Mouse (Mus musculus) layer of hippocampus, postnatal 36 days (tissue): Measurements from ENCODE around the gene Ppfia1. TPM values are rescaled to one million over a fixed set of nuclear protein-coding genes. Genes with fewer than 3 reads are reported as not detected.

ENCODE experiments used
- DNase-seq, 2 experiments: peaks; one replicate each; pipeline ENCODE4 v3.0.0; 2022
- total RNA-seq, 2 experiments: library from RNA; stranded (reverse); gene quantifications; 2 replicates each; pipeline ENCODE4 v1.2.3; 2021

Gene Ppfia1
- total RNA-seq, 2 experiments from 2014 or later: 37.3 to 37.9 TPM

DNA sequence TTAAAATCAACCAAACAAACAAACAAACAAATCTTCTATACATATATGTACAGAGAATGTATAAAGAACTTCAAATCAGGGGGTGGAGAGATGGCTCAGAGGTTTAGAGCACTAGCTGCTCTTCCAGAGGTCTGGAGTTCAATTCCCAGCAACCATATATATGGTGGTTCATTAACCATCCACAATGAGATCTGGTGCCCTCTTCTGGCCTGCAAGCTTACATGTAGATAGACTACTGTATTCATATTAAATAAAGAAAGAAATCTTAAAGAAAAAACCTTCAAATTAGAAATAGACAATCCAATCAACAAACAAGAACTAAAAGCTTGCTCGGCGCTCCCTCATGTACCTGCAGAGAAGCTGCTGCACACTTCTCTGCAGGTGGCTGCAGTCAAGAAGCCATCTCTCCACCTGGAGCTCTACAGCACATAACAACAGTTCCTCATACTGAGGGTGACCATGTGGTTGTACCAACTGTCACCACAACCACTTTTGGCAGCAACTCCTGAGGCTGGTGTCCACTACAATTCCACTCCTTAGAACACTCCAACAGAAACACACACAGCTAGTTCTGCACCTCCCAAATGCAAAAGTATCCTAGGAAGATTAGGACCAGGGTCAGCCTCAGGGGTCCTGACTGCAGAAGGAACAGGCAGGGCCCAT, 3.5 kb downstream of the Ppfia1 start:
- no peak for DNase-seq

DNA sequence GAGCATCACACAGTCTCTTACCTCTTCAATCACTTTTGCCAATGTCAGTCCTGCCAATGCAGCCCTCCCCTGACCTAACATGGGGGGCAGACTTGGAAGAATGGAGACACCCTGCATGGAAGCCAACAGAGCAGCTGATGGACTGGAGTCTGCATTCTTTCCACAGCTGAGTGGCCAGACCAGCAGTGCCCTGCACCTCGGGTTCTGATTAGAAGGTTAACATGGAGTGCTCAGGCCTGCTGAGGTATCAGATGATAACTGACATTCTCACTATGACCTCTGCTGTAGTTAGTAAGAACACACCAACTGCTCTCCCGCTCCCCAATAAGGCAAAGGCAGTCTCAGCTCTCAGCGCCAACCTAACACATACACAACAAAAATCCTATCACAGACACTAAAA, 8.3 kb downstream of the Ppfia1 start:
- DNase-seq: no peak

DNA sequence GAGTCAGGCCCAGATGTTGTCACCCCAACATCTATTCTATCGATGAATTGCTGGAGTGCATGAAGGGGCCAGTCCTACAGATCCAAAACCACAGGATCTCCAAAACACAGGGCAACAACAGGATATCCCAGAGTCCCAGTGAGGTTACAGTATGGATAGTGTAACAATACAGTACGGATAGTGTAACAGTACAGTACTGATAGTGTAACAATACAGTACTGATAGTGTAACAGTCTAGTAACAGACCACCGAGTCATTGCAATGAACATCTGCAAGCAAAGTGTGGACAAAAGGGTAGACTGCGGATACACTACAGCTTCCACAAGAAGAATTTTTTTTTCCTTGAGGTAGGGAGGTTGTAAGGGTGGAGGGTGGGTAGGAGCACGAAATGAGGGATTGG, 12.2 kb downstream of the Ppfia1 start:
- no peak for DNase-seq

DNA sequence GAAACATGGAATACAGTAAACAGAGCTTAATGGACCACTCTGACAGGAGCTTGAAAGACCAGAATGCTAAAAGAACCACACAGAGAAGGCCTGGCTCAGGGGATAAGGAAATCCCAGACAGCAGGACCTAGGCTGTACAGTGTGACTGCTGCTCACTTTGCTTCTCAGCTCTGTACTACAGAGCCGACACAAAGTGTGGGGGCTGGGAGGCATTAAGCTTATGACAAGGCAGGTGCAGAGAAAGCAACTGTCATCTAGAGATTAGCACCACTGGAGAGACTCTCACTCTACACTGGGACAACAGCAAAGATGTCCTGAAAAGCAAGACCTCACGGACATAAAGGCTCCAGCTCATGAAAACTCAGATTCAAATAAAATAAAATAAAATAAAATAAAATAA, 14.4 kb downstream of the Ppfia1 start:
- DNase-seq: no peak

DNA sequence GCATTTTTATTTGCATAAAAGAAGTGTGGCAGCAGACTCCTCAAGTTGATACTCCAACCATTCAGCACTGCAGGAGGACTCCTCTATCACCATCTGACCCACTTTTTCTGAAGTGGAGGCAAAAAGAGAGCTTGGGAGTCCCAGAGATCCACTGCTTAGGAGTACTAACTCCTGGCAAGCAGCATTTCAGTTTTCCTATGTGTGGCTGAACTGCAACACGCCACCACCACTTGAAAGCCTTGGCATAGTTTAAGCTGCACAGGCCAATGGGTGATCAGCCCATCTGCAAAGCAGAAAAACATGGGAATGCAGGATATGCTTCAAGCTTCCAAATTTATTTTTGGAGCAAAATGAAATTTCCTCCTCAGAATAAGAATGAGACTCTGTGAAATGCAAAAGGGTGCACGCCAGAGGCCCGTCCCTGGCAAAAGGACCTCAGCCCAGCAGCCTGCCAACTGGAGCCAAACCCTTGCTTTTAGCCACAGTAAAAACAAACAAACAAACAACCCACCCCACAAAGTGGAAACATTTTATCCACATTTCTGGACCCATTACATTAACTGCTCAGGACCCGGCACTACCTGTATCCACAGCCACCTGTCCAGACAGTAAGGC, 15.4 kb downstream of the Ppfia1 start:
- DNase-seq: peak; percentile 18 to 40

DNA sequence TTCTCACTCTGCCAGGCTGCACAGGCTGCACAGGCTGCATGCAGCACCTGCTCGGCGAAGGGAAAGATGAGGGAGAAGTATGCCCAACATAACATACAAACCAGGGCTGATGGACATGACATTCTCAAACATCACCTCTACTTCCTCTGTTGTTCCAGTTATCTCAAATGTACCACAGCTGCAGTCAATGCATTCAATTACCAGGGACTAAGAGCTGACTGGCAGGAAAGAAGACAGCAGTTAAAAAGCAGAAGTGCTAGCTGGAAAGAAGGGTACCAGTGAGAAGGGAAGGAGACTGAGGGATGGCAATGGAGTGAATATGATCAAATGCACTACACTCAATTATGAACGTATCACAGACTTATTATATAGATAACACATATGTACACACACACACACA, 17.2 kb downstream of the Ppfia1 start:
- DNase-seq: no peak

DNA sequence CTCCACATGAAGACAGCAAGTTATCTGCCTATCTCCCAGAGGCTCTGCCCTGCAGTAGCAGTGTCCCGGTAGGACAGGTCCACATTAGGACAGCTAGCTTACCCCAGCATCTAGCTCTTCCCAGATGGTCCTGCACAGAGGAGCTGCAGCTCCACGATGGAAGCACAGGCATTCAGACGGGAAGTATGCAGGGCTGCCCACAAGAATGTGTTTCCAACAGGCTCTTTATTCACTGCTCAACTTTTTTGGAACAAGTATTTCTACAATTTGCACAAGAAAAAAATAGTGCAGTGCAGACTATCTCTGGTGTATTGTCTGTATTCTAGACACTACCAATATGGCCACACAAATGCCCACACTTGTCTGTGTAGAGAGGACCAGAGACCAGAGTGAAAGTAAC, 18.8 kb downstream of the Ppfia1 start:
- no peak for DNase-seq

DNA sequence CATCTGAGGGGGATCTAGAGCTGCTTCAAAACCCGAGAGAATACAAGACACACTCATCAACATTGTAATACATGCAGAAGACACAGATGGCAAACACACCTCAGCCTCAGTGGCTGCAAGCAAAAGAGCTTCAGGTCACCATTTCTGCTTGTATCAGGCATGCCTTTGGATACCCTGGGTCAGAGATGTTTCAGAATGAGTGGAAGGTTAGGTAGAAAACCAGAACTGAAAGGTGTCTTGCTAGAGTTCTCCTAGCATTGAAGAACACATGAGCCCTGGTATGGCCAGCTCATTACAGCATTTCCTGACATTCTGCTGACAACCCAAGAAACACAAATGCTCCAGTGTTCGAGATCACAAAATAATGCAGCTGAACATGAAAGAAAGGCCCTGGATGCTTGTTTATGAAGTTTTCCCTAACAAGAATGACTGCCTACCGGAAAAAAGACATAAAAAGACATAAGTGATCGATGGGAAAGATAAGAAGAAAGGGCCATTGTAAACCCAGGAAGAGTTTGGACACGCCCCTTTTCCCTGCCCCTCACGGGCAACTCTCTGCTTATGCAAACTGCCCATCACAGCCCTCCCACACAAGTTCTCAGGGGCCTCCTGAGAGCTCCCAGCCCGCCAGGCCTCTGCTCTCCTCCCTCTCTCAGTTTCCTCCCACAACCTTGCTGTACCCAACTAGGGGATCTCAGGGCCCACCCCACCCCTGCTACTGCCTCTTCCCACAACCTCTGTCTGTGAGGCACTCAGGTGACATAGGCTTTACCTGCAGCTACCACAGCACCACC, 21.7 kb downstream of the Ppfia1 start:
- DNase-seq: no peak

DNA sequence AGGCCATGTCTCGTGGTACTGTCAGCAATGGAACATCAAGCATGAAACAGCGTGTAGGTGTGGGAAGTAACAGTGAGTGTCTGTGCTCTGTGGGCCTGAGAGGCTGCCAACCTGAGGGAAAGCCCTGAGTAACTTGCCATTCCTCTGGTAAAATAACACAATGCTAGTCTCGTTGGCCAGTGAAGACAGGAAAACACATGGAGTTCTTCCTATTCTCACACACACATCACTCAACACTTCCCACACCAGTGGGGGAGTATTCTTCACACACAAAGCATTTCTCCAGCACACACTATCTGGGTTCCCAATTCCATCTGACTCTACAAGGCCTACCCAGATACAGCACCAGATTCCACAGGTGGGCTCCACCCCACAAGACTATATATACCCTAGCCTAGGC, 23.7 kb downstream of the Ppfia1 start:
- no peak for DNase-seq

DNA sequence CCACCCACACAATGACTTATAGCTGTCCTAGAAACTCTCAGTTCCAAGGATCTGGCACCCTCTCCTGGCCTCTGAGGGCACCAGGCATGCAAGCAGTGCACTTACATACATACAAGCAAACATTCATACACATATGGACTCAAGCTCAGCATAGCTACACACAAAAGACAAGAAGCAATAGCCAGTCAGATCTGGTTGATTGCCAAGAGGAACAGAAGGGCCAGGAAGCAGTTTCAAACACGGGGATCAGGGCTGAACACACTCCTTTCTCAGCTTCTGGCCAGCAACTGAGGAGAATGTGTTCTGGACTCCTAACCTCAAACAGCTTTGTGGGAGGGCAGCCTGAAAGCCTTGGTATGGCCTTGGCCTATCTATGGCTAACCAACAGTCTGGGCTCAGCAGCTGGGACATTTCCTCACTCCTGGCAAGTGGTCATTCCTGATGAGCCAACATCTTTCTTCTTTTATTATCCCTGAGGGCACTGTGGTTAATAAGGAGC, 25.8 kb downstream of the Ppfia1 start:
- no peak for DNase-seq

DNA sequence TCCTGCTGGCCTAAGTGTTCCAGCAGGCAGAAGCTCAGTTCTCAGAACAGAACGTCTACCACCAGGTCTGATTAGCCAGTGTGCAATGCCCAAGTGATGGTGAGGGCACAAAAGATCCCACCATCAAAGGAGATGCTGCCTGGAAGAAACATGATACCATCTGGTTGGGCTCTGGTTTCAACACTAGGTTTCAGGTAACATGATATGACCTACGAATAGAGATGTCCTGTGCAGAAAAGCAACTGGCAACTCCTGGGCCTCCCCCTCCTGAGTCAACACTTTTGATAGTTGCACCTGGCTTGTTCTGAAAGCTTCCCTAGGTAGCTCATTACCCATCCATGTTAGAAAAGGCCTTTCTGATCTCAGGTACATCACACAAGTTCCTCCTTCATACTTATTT, 26.9 kb downstream of the Ppfia1 start:
- no peak for DNase-seq

DNA sequence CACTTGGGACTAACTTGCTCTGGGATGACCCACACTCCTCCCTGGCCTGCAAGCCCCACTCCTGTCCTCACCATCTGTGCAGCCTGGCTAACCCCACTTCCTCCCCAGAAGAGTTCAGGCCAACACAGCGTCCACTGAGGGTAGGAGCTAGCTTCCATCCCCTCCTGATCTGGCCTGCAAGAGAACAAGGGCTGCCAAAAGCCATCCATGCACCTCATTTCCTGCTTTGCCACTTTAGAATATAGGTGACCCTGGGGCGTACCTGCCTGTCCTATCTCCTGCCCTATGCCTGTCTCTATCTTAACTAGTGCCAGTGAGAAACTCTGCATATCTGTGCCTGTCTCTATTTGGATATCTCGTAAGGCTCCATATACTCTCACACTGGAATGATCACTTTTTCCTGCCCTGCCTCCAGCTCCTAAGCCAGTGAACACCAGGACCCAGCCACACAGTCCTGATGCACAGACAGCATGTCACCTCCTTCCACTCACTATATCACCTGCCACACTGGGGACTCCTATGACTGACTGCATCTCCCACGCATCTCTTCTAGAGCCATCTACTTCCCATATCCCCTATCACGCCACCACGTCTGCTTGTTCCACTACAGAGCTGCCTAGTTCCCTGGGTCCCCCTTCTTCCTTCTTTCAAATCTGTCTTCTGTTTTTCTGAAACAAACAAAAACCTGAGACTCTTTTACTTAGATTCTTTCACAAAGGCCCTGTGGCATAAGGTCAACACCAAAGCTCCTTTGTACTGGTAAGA, 28.9 kb downstream of the Ppfia1 start:
- no peak for DNase-seq

DNA sequence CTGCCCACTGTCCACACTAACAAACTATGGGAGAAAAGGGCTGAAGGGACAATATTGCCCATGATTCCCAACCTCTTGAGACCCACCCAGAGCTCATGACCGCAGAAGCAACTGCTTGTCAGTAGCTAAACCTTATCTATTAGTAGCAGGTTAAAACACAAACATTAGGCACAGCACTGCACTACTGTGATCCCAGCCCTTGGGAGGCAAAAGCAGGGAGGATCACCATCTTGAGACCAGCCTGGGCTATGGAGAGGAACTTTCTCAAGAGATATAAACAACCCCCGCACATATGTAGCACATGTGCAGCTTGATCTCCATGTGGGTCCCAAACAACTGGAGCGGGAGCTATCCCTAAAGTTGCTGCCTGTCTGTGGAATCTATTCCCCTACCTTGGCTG, 30.1 kb downstream of the Ppfia1 start:
- DNase-seq: no peak

DNA sequence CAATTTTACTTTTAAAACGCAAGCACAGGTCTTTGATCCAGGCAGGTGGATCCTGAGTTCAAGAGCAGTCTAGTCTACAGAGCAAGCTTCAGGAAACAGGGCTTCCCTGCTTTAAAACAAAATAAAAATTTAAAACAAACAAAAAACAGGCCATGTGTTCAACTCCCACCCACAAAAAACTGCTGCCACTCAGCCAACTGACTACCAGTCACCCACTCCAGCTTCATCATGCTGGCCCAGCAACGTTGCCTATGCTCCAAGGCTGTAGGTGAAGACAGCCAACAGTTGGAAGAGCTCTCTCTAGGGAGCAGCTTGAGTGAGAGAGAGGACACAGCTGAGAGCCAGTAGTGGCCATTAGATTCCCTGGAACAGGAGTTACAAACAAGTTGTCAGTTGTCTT, 31.6 kb downstream of the Ppfia1 start:
- peak; percentile 32 to 34 for DNase-seq

DNA sequence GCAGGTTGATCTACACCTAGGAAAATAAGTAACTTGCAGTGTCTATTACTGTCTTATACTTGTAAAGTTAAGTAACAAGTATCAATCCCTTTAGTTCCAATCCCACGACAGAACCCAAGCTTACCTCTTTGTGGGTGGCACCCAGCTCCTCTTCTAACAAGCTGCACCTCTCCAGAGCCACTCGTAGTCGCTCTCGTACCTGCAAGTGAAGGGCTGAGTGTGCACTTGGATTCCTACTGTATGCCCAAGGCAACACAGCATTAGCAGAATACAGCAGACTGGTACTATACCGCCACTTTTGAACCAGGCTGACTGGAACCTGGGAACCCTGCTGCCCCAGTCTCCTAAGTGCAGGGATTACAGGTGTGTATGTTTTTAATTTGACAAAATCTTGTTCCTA, 33.7 kb downstream of the Ppfia1 start:
- no peak for DNase-seq

DNA sequence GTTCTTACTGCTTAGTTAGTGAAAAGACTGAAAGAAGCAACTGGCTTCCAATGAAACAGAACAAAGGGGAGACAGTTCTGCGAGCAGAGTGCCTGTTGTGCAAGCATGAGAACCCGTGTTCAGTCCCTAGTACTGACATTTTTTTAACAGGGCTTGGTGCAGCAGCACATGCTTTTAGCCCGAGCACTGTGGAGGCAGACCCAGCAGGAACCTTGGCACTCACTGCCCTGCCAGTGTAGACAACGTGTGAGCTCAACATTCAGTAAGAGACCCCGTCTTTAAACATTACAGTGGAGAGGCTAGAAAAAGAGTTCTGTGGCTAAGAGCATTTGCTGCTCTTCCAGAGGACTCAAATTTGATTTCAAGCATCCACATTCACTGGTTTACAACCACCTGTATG, 36.8 kb downstream of the Ppfia1 start:
- DNase-seq: no peak

DNA sequence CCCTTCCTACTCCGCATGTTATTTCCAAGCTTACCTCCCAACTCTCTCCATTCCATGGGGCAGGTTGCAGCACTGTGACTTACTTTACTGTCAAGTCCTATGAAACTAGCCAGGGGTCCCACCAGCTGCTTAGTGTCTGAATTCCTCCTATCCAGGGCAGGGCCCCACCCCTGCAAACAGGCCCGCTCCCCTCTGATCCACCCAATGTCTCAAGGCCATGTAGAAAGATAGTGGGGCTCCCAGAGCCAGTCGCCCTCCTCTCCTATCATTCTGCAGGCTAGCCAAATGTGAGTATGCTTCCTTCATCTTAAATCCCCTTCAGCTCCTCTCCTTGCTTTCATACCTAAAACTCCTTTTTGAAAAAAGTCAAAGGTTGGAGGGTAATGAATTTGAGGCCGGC, 44.4 kb downstream of the Ppfia1 start:
- no peak for DNase-seq

DNA sequence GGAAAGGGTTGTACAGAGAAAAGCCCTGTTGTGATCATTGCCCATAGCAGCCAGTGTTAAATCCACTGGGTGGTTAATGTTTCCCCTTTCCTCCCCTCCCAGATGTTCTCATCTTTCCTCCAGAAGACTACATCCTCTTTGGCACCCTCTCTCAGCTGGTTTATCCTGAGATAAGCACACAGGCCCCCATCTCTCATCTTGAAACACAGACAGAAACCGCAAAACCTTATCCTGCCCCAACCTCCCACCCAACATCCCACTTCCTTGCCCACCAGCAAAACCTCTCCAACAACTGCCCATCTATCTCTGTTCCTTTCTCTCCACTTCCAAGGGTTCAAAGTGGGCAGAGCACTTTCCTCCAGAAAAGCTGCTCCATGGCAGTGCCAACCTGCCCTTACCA, 46.7 kb downstream of the Ppfia1 start:
- DNase-seq: no peak

DNA sequence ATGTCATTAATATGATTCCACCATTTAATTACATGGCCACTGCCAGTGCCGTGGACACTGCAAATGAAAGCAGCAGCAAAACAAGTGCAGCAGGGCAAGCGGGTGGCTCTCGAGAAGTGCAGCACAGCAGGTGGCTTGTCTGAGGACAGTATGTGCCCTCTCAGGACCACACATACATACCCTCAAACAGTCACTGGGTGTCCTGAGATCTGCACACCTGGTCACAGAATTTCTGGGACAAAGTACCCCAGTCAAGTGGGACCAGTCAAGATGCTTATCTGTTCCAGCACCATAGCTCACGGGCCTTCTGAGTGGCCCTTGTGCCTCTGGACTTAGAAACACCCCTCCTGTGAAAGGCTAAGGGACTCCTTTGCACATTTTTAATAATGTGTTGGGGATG, 49.6 kb downstream of the Ppfia1 start:
- DNase-seq: no peak

DNA sequence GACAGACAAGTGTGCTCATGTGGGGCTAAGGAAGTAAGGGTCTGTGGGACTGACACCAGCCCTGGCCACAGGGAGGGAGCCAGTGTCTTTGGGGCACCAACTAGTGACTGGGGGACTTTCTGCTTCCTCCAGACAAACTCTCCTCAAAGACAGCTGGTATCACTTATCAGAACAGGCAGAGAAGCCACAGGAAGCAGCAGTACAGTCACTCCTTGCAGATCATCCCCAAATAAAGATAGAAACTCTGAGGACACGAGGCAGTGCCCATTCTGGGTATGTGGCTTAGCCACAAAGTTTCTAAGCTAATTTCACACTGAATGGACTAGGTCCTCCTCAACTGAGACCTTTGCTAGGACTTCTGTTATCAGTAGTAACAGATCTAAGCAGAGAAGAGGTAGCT, 60.6 kb downstream of the Ppfia1 start:
- no peak for DNase-seq

DNA sequence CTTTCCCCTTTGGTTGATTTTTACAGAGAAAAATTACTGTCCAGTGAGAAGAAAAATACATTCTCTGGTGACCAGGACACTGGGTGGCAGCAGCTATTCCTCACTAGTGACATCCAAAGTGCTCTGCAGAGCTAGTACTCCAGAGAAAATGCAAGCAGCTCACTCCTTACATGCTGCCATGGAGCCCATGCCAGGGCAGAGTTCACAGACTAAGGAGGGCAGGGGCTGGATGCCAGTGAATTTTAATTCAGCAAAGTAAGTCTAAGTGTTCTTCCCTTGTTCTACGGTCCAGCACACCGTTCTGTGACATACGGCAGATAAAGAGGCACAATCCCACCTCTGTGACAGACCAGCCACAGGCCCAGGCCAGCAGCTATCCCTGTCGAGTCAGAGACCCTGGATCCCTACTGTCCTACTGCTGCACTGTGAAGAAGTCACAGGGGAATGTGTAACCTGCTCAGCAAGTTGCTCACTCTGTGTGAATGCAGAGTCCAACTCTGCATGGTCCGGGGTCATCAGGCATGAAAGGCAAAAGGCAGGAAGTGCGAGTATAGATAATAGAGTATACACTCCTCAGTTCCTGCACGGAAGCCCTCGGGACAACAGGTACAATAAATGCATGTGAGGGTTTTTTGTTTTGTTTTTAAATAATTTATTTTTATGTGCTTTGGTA, 63.2 kb downstream of the Ppfia1 start:
- no peak for DNase-seq

DNA sequence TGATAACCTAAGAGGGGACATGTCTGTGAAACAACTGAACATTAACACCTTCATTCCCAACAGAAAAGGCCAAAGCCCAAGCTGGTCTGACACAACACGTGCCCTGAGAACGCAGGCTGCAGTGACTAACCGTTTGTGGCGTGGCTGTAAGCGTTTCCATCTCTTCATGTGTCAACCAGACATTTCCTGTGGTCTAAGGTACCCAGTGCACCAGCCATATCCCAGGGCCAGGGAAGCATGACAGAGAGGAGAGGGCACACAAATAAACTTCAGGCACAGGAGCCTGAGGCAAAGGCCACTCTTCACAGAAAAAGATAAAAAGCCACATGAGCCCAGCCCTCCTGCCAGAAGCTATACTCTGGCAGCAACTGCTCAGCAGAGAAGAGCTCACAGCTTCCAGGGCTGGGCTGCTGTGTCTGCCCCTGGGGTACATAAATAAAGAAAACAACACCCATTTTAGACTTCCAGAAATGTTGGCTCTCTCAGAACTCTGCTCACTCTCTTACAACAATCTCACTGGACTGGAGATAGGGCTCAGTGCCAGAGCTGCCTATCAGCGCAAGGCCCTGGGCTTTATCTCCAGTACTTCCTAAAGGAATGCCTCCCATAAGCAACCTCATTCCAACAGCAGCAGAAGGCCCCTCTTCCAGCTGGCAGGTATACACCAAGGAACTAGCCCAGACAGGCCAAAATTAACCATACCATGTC, 64.3 kb downstream of the Ppfia1 start:
- no peak for DNase-seq
